9 mouse cellular contexts compared by ENCODE assay signal in genomic region chr19:52854068-52854682, GRCm38 (mm10).
DNase-seq lines count a peak whose midpoint lies in the region; ATAC-seq and TF ChIP-seq lines count a peak whose summit lies in the region.
"Had no signal": no experiment of that assay in that cellular context is flagged by ENCODE, and none has a peak within 500 bp of the region (broad histone marks: within the 10 kb centered on the region; RNA-seq: fewer than 3 reads in every experiment).

No protein-coding gene starts in this region.

- peak; percentile 3 to 5 for DNase-seq in cerebellum, postnatal 10 days
- DNase-seq in cerebellum, adult 11-12 months: no peak
- DNase-seq in stomach, postnatal 0 days (ENCODE audit: low spot score): no peak
- DNase-seq in left cerebral cortex, postnatal 25 days (ENCODE audit: low spot score in 2 of 2): peak; percentile 31 to 81
- DNase-seq in testis, postnatal 10 days (ENCODE audit: low spot score): peak; percentile 38
- no peak for DNase-seq in spleen, postnatal 10 days (ENCODE audit: low spot score in 2 of 2)

- no peak for TF ChIP-seq EP300 in stomach, postnatal 0 days (optimal IDR thresholded peaks at IDR 0.05)

- no peaks in the 10 kb centered on the region for H3K4me1 ChIP-seq in stomach, embryonic 14.5 days (ENCODE audit: control insufficient read depth, insufficient read depth, low read length)
- H3K4me1 ChIP-seq in stomach, postnatal 0 days (replicated peaks; ENCODE audit: control insufficient read depth, insufficient read depth): no peaks in the 10 kb centered on the region
- no peaks in the 10 kb centered on the region for H3K4me1 ChIP-seq in hindbrain, embryonic 12.5 days

- H3K27me3 ChIP-seq in stomach, embryonic 14.5 days (ENCODE audit: control insufficient read depth, insufficient read depth, low read length): no peaks in the 10 kb centered on the region
- H3K27me3 ChIP-seq in stomach, postnatal 0 days (ENCODE audit: control insufficient read depth, insufficient read depth, low read length): no peaks in the 10 kb centered on the region
- H3K27me3 ChIP-seq in hindbrain, embryonic 12.5 days: no peaks in the 10 kb centered on the region

- H3K9ac ChIP-seq in stomach, embryonic 14.5 days (replicated peaks; ENCODE audit: low read depth, low read length): no peak overlapping the region
- H3K9ac ChIP-seq in stomach, postnatal 0 days (ENCODE audit: low read length): no peak overlapping the region
- no peak overlapping the region for H3K9ac ChIP-seq in hindbrain, embryonic 12.5 days
- H3K9ac ChIP-seq: liver, embryonic 14.5 days had no signal

- no peak overlapping the region for H3K27ac ChIP-seq in stomach, embryonic 14.5 days (ENCODE audit: low read length)
- H3K27ac ChIP-seq in stomach, postnatal 0 days (replicated peaks): no peak overlapping the region
- no peak overlapping the region for H3K27ac ChIP-seq in hindbrain, embryonic 12.5 days
- H3K27ac ChIP-seq: liver, embryonic 14.5 days had no signal

- H3K9me3 ChIP-seq in stomach, embryonic 14.5 days (ENCODE audit: control insufficient read depth, low read depth, low read length): no peaks in the 10 kb centered on the region
- no peaks in the 10 kb centered on the region for H3K9me3 ChIP-seq in stomach, postnatal 0 days (ENCODE audit: control insufficient read depth, low read length)
- no peaks in the 10 kb centered on the region for H3K9me3 ChIP-seq in hindbrain, embryonic 12.5 days (replicated peaks)

- H3K36me3 ChIP-seq in stomach, embryonic 14.5 days (ENCODE audit: control insufficient read depth, insufficient read depth, low read length): no peaks in the 10 kb centered on the region
- no peaks in the 10 kb centered on the region for H3K36me3 ChIP-seq in stomach, postnatal 0 days (ENCODE audit: control insufficient read depth, insufficient read depth, low read length)
- H3K36me3 ChIP-seq in hindbrain, embryonic 12.5 days: no peaks in the 10 kb centered on the region

- no peak overlapping the region for H3K4me2 ChIP-seq in stomach, embryonic 14.5 days (replicated peaks; ENCODE audit: low read depth, low read length)
- no peak overlapping the region for H3K4me2 ChIP-seq in stomach, postnatal 0 days (replicated peaks; ENCODE audit: low read depth)
- no peak overlapping the region for H3K4me2 ChIP-seq in hindbrain, embryonic 12.5 days (replicated peaks)

- 0 out of 2 replicates have a peak, but pooled peaks have one; percentile 28 for ATAC-seq in stomach, embryonic 14.5 days (ENCODE audit: insufficient number of reproducible peaks, insufficient read depth, low FRiP score, low read depth)
- ATAC-seq in stomach, postnatal 0 days (ENCODE audit: low FRiP score, low TSS enrichment): no peak; the same call in 1 of the 2 replicates
- no peak for ATAC-seq in hindbrain, embryonic 12.5 days (ENCODE audit: low FRiP score)

- no peak overlapping the region for H3K4me3 ChIP-seq in stomach, embryonic 14.5 days (ENCODE audit: low read depth, low read length)
- no peak overlapping the region for H3K4me3 ChIP-seq in stomach, postnatal 0 days (ENCODE audit: low read depth, low read length)
- H3K4me3 ChIP-seq in hindbrain, embryonic 12.5 days: no peak overlapping the region

- intact Hi-C loops in left cerebral cortex, postnatal 25 days (cut with DNase I): no loop called here

- TF ChIP-seq CTCF in stomach, postnatal 0 days (IDR thresholded peaks at IDR 0.05; ENCODE audit: low read depth): no peak; the same call in 1 of the 2 replicates

- WGBS in stomach, embryonic 14.5 days: 72% methylated on average over 7 of the region's 7 CpGs
- WGBS in stomach, postnatal 0 days: 69% methylated on average over 7 of the region's 7 CpGs
- 86% methylated on average over 7 of the region's 7 CpGs for WGBS in hindbrain, embryonic 12.5 days

Comparison
In these comparisons a context has a peak if more than half of its experiments do, and no peak if none do; other contexts are left out.
1. DNase-seq: peak in cerebellum, postnatal 10 days (2 of 2), left cerebral cortex, postnatal 25 days (2 of 2) and testis, postnatal 10 days (single experiment); none in cerebellum, adult 11-12 months (single experiment), stomach, postnatal 0 days (single experiment) and spleen, postnatal 10 days (0 of 2).